Mouse (Mus musculus): Measurements from ENCODE around the gene Vmn1r27. TPM values are rescaled to one million over a fixed set of nuclear protein-coding genes. Genes with fewer than 3 reads are reported as not detected.

Vmn1r27 gene
- not detected in 2 replicates for polyA plus RNA-seq (2012)

DNA sequence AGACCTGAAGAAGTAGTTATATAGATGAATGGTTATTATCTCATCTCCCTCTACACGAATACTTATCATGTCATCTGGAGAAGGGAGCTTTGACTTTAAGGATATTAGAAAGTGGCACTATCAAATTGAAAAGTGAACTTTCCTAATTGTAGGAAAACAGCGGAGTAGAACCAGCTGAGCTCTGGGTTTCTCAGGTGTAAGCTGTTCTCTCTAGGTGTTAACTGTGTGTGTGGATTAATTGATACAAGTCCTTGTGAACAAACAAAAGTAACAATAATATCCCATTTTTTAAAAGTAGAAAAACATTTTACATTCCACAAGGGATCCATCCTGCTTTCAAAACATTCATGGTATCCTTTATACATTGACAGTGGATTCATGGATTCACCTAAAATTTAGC lies at the start of gene Vmn1r27:
Gene Vmn1r27, minus strand, starts transcription at position 101 of the 400 bp plus-strand sequence.
- no peak for TF ChIP-seq GATA1 (IDR thresholded peaks at IDR 0.05; ENCODE audit: low read length)

DNA sequence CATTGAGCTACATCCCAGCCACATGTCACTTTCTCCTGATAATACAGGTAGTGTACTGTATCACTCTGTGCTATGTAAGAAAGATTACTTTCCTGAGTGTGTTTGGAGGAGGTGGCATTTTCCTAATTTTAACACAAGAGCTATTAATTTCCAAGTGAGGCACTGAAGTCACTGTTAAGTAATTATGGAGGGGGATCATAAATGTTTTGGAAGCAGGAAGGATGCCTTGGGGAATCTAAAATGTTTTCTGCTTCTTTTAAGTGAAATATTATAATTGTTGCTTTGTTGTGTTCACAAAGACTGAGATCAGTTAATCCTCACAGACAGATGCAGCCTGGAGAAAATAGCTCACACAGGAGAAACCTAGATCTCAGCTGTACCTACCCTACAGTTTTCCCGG lies 43.1 kb upstream of the Vmn1r27 start, which contains the start of gene Vmn1r28:
Gene Vmn1r28, plus strand, starts transcription at position 301 of the 400 bp plus-strand sequence.
- no peak for TF ChIP-seq GATA1 (IDR thresholded peaks at IDR 0.05; ENCODE audit: low read length)

DNA sequence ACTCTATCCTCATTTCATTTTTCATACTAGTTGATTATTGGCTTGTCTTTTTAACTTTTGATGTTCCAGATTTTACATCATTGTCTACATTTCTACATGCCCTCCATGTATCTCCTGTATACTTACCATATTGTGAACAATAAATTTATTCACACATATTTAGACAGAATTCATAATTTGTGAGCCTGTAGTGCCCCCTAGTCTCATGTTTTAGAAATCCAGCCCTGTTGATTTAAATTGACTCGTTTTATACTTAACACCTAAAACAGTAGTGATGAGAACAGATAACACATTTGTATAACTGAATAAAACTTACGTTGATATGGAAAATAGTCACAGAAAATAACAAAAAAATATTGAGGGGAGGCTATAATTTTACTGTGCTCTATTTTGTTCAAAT lies 2.5 kb downstream of the Vmn1r27 start:
- TF ChIP-seq GATA1 (IDR thresholded peaks at IDR 0.05; ENCODE audit: low read length), result no peak

Other genes with a start within 250 kb of the Vmn1r27 start
- gene Vmn1r25, start 238.0 kb downstream of the Vmn1r27 start, polyA plus RNA-seq (2012), result not detected in 2 replicates
- not detected in 2 replicates for gene Vmn1r26, start 203.7 kb downstream of the Vmn1r27 start, polyA plus RNA-seq (2012)
- not detected in 2 replicates for gene Vmn1r28, start 43.2 kb upstream of the Vmn1r27 start, polyA plus RNA-seq (2012)
- gene Vmn1r29, start 82.7 kb upstream of the Vmn1r27 start, polyA plus RNA-seq (2012), result not detected in 2 replicates
- not detected in 2 replicates for gene Vmn1r30, start 224.6 kb upstream of the Vmn1r27 start, polyA plus RNA-seq (2012)